Mouse (Mus musculus) CH12.LX (cell line): Measurements from ENCODE around the gene Zfp384. TPM values are rescaled to one million over a fixed set of nuclear protein-coding genes. Genes with fewer than 3 reads are reported as not detected.

ENCODE experiments used
- DNase-seq: peaks from one replicate; pipeline ENCODE4 v3.0.0-alpha.2; 2013; ENCODE audit errors: extremely low read depth
- H3K27ac ChIP-seq: 2 replicates; pipeline ENCODE4 v1.5.1; 2012; ENCODE audit warnings: low read depth, mild to moderate bottlenecking, control low read depth, moderate library complexity; ENCODE audit not compliant: insufficient read depth
- H3K27me3 ChIP-seq: replicated peaks from 2 replicates; pipeline ENCODE3; 2012; ENCODE audit warnings: inconsistent platforms
- H3K36me3 ChIP-seq, 2 experiments: replicated peaks in 1 of 2; 2 replicates each; pipeline versions ENCODE3 to v1.6.1; 2012; ENCODE audit warnings: inconsistent platforms in 1 of 2, low read length in 1 of 2, mild to moderate bottlenecking in 1 of 2, mixed read lengths in 1 of 2, moderate library complexity in 1 of 2; ENCODE audit not compliant: control insufficient read depth in 1 of 2, insufficient read depth in 1 of 2
- H3K4me1 ChIP-seq, 2 experiments: 2 replicates each; pipeline ENCODE4 v1.6.1; 2012; ENCODE audit warnings: inconsistent platforms in 1 of 2, moderate library complexity in 1 of 2; ENCODE audit not compliant: insufficient read depth in 2 of 2, control insufficient read depth in 1 of 2
- H3K4me2 ChIP-seq: 2 replicates; pipeline ENCODE4 v1.6.1; 2012; ENCODE audit warnings: low read depth, mild to moderate bottlenecking, control low read depth; ENCODE audit not compliant: poor library complexity, insufficient read depth, severe bottlenecking
- H3K4me3 ChIP-seq, 3 experiments: fragments of 150-350 bp in 1 of 3; sonication (generic) in 1 of 3; replicated peaks in 1 of 3; 2 replicates each; pipeline versions ENCODE3 to v1.5.1; 2011 to 2012; ENCODE audit warnings: low read depth in 2 of 3, low read length in 2 of 3, mild to moderate bottlenecking in 2 of 3, moderate library complexity in 2 of 3, control low read depth in 1 of 3, improper control_type of control experiment in 1 of 3, inconsistent platforms in 1 of 3, mixed read lengths in 1 of 3; ENCODE audit not compliant: poor library complexity in 1 of 3
- H3K79me2 ChIP-seq: replicated peaks from 2 replicates; pipeline ENCODE4 v1.6.1; 2012; ENCODE audit warnings: mild to moderate bottlenecking, moderate library complexity; ENCODE audit not compliant: control insufficient read depth, poor library complexity, insufficient read depth, severe bottlenecking; ENCODE audit errors: extremely low read depth
- H3K9ac ChIP-seq: 2 replicates; pipeline ENCODE4 v1.6.1; 2012; ENCODE audit warnings: low read depth, mild to moderate bottlenecking, control low read depth, moderate library complexity; ENCODE audit not compliant: insufficient read depth
- H3K9me3 ChIP-seq: replicated peaks from 2 replicates; pipeline ENCODE3; 2012; ENCODE audit warnings: low read length, inconsistent platforms, mixed read lengths
- BHLHE40 ChIP-seq: IDR thresholded peaks from 2 replicates; pipeline ENCODE4 v1.6.1; 2011; ENCODE audit warnings: mild to moderate bottlenecking, low read depth, low read length, improper control_type of control experiment
- CTCF ChIP-seq, 2 experiments: IDR thresholded peaks in 1 of 2; conservative IDR thresholded peaks in 1 of 2; 2 replicates each; pipeline ENCODE4 v1.5.1; 2011 to 2012; ENCODE audit warnings: low read depth in 2 of 2, low read length in 2 of 2, improper control_type of control experiment in 1 of 2, inconsistent platforms in 1 of 2, mild to moderate bottlenecking in 1 of 2, moderate library complexity in 1 of 2
- E2F4 ChIP-seq: IDR thresholded peaks from 2 replicates; pipeline ENCODE4 v1.6.1; 2011; ENCODE audit warnings: low read depth, low read length, improper control_type of control experiment; ENCODE audit not compliant: insufficient replicate concordance
- ELF1 ChIP-seq: IDR thresholded peaks from 2 replicates; pipeline ENCODE4 v1.6.1; 2014; ENCODE audit warnings: low read depth, mild to moderate bottlenecking, inconsistent platforms, low read length, improper control_type of control experiment
- EP300 ChIP-seq: IDR thresholded peaks from 2 replicates; pipeline ENCODE4 v1.6.1; 2011; ENCODE audit warnings: low read length, improper control_type of control experiment
- ETS1 ChIP-seq: conservative IDR thresholded peaks from 2 replicates; pipeline ENCODE4 v1.6.1; 2012; ENCODE audit warnings: low read depth, mild to moderate bottlenecking, inconsistent platforms, low read length, improper control_type of control experiment, moderate library complexity
- GABPA ChIP-seq: IDR thresholded peaks from 2 replicates; pipeline ENCODE4 v1.6.1; 2012; ENCODE audit warnings: low read depth, low read length, improper control_type of control experiment, inconsistent platforms; ENCODE audit not compliant: insufficient replicate concordance
- HCFC1 ChIP-seq: IDR thresholded peaks from 2 replicates; pipeline ENCODE4 v1.6.1; 2012; ENCODE audit warnings: low read depth, mild to moderate bottlenecking, inconsistent platforms, low read length, improper control_type of control experiment
- IRF4 ChIP-seq: IDR thresholded peaks from 2 replicates; pipeline ENCODE4 v1.6.1; 2014; ENCODE audit warnings: low read depth, mild to moderate bottlenecking, inconsistent platforms, low read length, improper control_type of control experiment
- JUND ChIP-seq: conservative IDR thresholded peaks from 2 replicates; pipeline ENCODE4 v1.6.1; 2011; ENCODE audit warnings: low read depth, low read length, improper control_type of control experiment
- MAFK ChIP-seq: IDR thresholded peaks from 2 replicates; pipeline ENCODE4 v1.6.1; 2011; ENCODE audit warnings: low read length, improper control_type of control experiment; ENCODE audit not compliant: insufficient replicate concordance
- MAZ ChIP-seq: IDR thresholded peaks from 2 replicates; pipeline ENCODE4 v1.6.1; 2012; ENCODE audit warnings: low read depth, mild to moderate bottlenecking, inconsistent platforms, low read length, improper control_type of control experiment, moderate library complexity
- MEF2A ChIP-seq: IDR thresholded peaks from 2 replicates; pipeline ENCODE4 v1.6.1; 2014; ENCODE audit warnings: low read depth, mild to moderate bottlenecking, inconsistent platforms, low read length, improper control_type of control experiment, borderline replicate concordance
- MYC ChIP-seq: IDR thresholded peaks from 2 replicates; pipeline ENCODE4 v1.6.1; 2011; ENCODE audit warnings: low read depth, mild to moderate bottlenecking, improper control_type of control experiment, low read length
- NELFE ChIP-seq: IDR thresholded peaks from 2 replicates; pipeline ENCODE4 v1.6.1; 2011; ENCODE audit warnings: low read depth, low read length, improper control_type of control experiment
- POLR2A ChIP-seq: IDR thresholded peaks from 2 replicates; pipeline ENCODE4 v1.6.1; 2011; ENCODE audit warnings: low read depth, mild to moderate bottlenecking, improper control_type of control experiment, low read length
- SMC3 ChIP-seq: IDR thresholded peaks from 2 replicates; pipeline ENCODE4 v1.6.1; 2011; ENCODE audit warnings: low read depth, low read length, improper control_type of control experiment
- TBP ChIP-seq: conservative IDR thresholded peaks from 2 replicates; pipeline ENCODE4 v1.6.1; 2011; ENCODE audit warnings: low read depth, low read length, improper control_type of control experiment
- TCF12 ChIP-seq: IDR thresholded peaks from 2 replicates; pipeline ENCODE4 v1.6.1; 2014; ENCODE audit warnings: low read depth, mild to moderate bottlenecking, inconsistent platforms, low read length, improper control_type of control experiment
- UBTF ChIP-seq: IDR thresholded peaks from 2 replicates; pipeline ENCODE4 v1.6.1; 2012; ENCODE audit warnings: low read depth, mild to moderate bottlenecking, inconsistent platforms, low read length, improper control_type of control experiment, moderate library complexity
- USF2 ChIP-seq: conservative IDR thresholded peaks from 2 replicates; pipeline ENCODE4 v1.6.1; 2011; ENCODE audit warnings: low read depth, low read length, improper control_type of control experiment
- ZKSCAN1 ChIP-seq: IDR thresholded peaks from 2 replicates; pipeline ENCODE4 v1.6.1; 2012; ENCODE audit warnings: low read depth, inconsistent platforms, low read length, improper control_type of control experiment, borderline replicate concordance
- ZMIZ1 ChIP-seq: IDR thresholded peaks from 2 replicates; pipeline ENCODE4 v1.6.1; 2012; ENCODE audit warnings: low read depth, mild to moderate bottlenecking, inconsistent platforms, low read length, improper control_type of control experiment
- ZNF384 ChIP-seq: IDR thresholded peaks from 2 replicates; pipeline ENCODE4 v1.6.1; 2012; ENCODE audit warnings: low read depth, low read length, improper control_type of control experiment, inconsistent platforms
- dilution Hi-C: fragments of 300-500 bp; cut with MboI; formaldehyde crosslinking; loops from 2 replicates; pipeline ENCODE4 v1.14.3; 2020; ENCODE audit warnings: low sequenced_read_pairs; ENCODE audit not compliant: extremely low pct_unique_long_range_greater_than_20kb, extremely low pct_ligation_motif_present
- in situ Hi-C: fragments of 300-500 bp; cut with MboI; formaldehyde crosslinking; loops from 3 replicates; pipeline ENCODE4 v1.14.3; 2019; ENCODE audit warnings: low sequenced_read_pairs, low pct_ligation_motif_present, low pct_unique_long_range_greater_than_20kb, mixed read lengths
- polyA plus RNA-seq: library from polyadenylated mRNA; unstranded; fragments of >175 nt; gene quantifications from 2 replicates; pipeline ENCODE4 v1.2.1, GENCODE M21; 2012; ENCODE audit warnings: low read depth; ENCODE audit not compliant: insufficient read length
- total RNA-seq, 2 experiments: library from RNA; depleted of rRNA; stranded (reverse); fragments of 300-350 nt in 1 of 2; fragments of >200 nt in 1 of 2; gene quantifications; 2 replicates each; pipeline ENCODE4 v1.2.3; 2012 to 2014

The Zfp384 gene
- total and polyA plus RNA-seq, 3 experiments: 14.0 to 34.4 (median 17.0) TPM

DNA sequence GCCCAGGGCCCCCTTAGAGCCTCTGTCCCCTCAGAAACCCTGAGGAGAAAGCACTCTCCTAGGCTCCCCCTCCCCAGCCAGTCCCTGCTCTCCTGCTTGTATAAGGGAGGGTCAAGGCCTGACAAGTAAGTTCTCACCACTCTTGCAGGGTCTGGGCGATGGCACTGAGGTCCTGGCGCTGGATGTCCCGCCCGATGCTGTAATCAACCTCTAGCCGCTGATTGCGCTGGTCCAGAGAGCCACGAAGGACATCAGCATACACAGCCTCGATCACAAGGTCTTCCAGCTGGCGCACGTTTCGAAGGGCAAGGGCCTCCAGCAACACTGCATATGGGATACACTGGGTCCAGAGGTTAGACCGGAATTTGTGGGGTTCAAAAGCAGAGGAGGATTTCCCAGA, 47.9 kb upstream of the Zfp384 start:
- H3K27me3 ChIP-seq: no peaks in the 10 kb centered on the region
- no peaks in the 10 kb centered on the region for H3K9me3 ChIP-seq
- no peak for DNase-seq
- dilution Hi-C loops (no loop called here), in situ Hi-C loops (no loop called here)
- H3K9ac ChIP-seq: no peak overlapping the region
- no peak overlapping the region for H3K4me2 ChIP-seq
- peaks cover 0 to 18% of the 10 kb centered on the region in 2 experiments; a peak in 1 of 4 replicates for H3K4me1 ChIP-seq
- peaks cover 48 to 72% of the 10 kb centered on the region in 2 experiments for H3K36me3 ChIP-seq
- TF ChIP-seq USF2: no peak
- TF ChIP-seq BHLHE40: no peak
- TF ChIP-seq E2F4: no peak
- no peak for TF ChIP-seq TCF12
- no peak for TF ChIP-seq HCFC1
- no peak for TF ChIP-seq GABPA
- TF ChIP-seq MAFK: no peak
- TF ChIP-seq TBP: no peak
- TF ChIP-seq MAZ: no peak
- no peak for TF ChIP-seq ZNF384
- no peak for TF ChIP-seq UBTF
- no peak for TF ChIP-seq ZKSCAN1
- no peak for TF ChIP-seq SMC3
- TF ChIP-seq MYC: no peak
- no peak for TF ChIP-seq NELFE
- no peak for TF ChIP-seq ELF1
- H3K4me3 ChIP-seq: no peak overlapping the region
- no peak overlapping the region for H3K27ac ChIP-seq
- H3K79me2 ChIP-seq: peaks cover 20% of the 10 kb centered on the region

DNA sequence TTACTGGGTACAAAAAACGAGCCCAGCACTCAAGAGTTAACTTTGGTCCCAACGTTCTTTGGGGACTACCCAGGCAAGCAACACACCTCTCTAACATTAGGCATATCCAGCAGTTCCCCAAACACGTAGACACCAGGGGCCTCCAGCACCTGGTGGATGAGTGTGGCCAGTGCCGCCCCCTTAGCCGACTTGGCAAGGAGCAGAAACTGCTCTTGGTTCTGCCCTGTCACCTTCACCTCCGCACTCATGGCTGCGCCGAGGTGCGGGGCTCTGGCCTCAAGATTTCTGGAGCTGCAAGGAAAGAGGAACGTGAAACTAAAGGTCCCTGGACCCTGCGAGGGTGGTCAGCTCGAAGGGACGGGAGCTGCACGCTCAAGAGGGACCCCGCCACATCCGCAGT, 44.3 kb upstream of the Zfp384 start:
- dilution Hi-C loops (no loop called here), in situ Hi-C loops (no loop called here)
- H3K4me2 ChIP-seq: peak overlapping the region; percentile 65
- H3K79me2 ChIP-seq: peaks cover 26% of the 10 kb centered on the region
- DNase-seq: peak; percentile 49
- peaks cover 26 to 58% of the 10 kb centered on the region in 2 experiments for H3K36me3 ChIP-seq
- H3K9me3 ChIP-seq: peaks cover 8% of the 10 kb centered on the region
- peak overlapping the region; percentile 69 for H3K27ac ChIP-seq
- peak overlapping the region; percentile 73 for H3K9ac ChIP-seq
- H3K4me3 ChIP-seq: peak overlapping the region; percentile 69 to 86 (median 84)
- no peak for TF ChIP-seq POLR2A
- no peak for TF ChIP-seq IRF4
- TF ChIP-seq MAFK: no peak
- TF ChIP-seq JUND: no peak
- no peak for TF ChIP-seq ZKSCAN1
- no peak for TF ChIP-seq EP300
- TF ChIP-seq TCF12: no peak
- no peak for TF ChIP-seq CTCF (conservative IDR thresholded peaks at IDR 0.05 in 1 of 2, IDR thresholded peaks at IDR 0.05 in 1 of 2; ENCODE audit: low read depth in 2 of 2, low read length in 2 of 2)
- no peak for TF ChIP-seq MEF2A
- no peak for TF ChIP-seq ETS1
- TF ChIP-seq ZMIZ1: no peak
- TF ChIP-seq NELFE: no peak
- no peak for TF ChIP-seq SMC3
- TF ChIP-seq, all 38 proteins: peak for 0
- Histone ChIP-seq H3K4me1 (peaks cover 2 to 28% of the 10 kb centered on the region in 2 experiments; a peak in 3 of 4 replicates), H3K27me3 (no peaks in the 10 kb centered on the region)
